Mouse (Mus musculus) layer of hippocampus, adult 2 months (tissue): ENCODE data around the gene Olfr338. TPM values are rescaled to one million over a fixed set of nuclear protein-coding genes. Genes with fewer than 3 reads are reported as not detected.
"Not testable (repeated sequence)": the region's sequence is repeated elsewhere in the genome, so short reads cannot be mapped to it uniquely, and the experiment has no call there.

Source experiments
- DNase-seq, 2 experiments: peaks; one replicate each; pipeline ENCODE4 v3.0.0; 2022; ENCODE audit warnings: low spot score in 2 of 2
- H3K27ac ChIP-seq: fragments of 200-600 bp; 2 replicates; pipeline ENCODE4 v1.8.1; 2022
- H3K4me3 ChIP-seq: fragments of 200-600 bp; 2 replicates; pipeline ENCODE4 v1.8.1; 2022; ENCODE audit warnings: mild to moderate bottlenecking
- CTCF ChIP-seq: fragments of 200-600 bp; conservative IDR thresholded peaks from 2 replicates; pipeline ENCODE4 v1.8.1; 2022; ENCODE audit warnings: antibody characterized with exemption, mild to moderate bottlenecking, moderate library complexity
- long read RNA-seq, 2 experiments: library from polyadenylated mRNA; stranded (forward); transcript quantifications; one replicate each; pipeline ENCODE4 v2.0.0; 2021; ENCODE audit warnings: borderline mapping rate in 2 of 2
- total RNA-seq, 2 experiments: library from RNA; stranded (reverse); gene quantifications; 2 replicates each; pipeline ENCODE4 v1.2.3; 2021

Gene Olfr338
- under 1 TPM in 1 of 2 experiments, not detected in 1; 0.05 TPM for total RNA-seq
- long read RNA-seq, experiment 1 = 0 reads
- long read RNA-seq, experiment 2 = 0 reads

GRCm38 (mm10) chr2:36373219-36373618, at the start of gene Olfr338:
Gene Olfr338, plus strand, starts transcription at chr2:36373519.
- no peak for TF ChIP-seq CTCF
- Histone ChIP-seq H3K27ac (no peak within 1 kb of the TSS), H3K4me3 (no peak within 1 kb of the TSS)
- no peak for DNase-seq

GRCm38 (mm10) chr2:36415174-36415573, 41.9 kb downstream of the Olfr338 start:
- not testable (repeated sequence) for H3K4me3 ChIP-seq, H3K27ac ChIP-seq, DNase-seq

GRCm38 (mm10) chr2:36415591-36415990, 42.3 kb downstream of the Olfr338 start:
- not testable (repeated sequence) for H3K27ac ChIP-seq, H3K4me3 ChIP-seq

GRCm38 (mm10) chr2:36418647-36419046, 45.3 kb downstream of the Olfr338 start, which contains the start of gene Olfr339:
Gene Olfr339, plus strand, starts transcription at chr2:36418947.
- Histone ChIP-seq H3K4me3 (no peak within 1 kb of the TSS), H3K27ac (no peak within 1 kb of the TSS)
- no peak for DNase-seq
- TF ChIP-seq CTCF = no peak

More at GRCm38 (mm10) chr2:36415591-36415990, 42.3 kb downstream of the Olfr338 start:
- not testable (repeated sequence) for DNase-seq

Other genes with a start within 250 kb of the Olfr338 start
- gene Mrrf, start 237.1 kb upstream of the Olfr338 start, total RNA-seq = 10 to 100 TPM; 13.8 to 18.6 TPM
- gene Rbm18, start 236.7 kb upstream of the Olfr338 start, total RNA-seq = 10 to 100 TPM; 41.7 to 46.3 TPM
- 10 to 100 TPM; 17.1 to 19.1 TPM for gene Ptgs1, start 143.1 kb upstream of the Olfr338 start, total RNA-seq
- not detected for gene Olfr339, start 45.4 kb downstream of the Olfr338 start, total RNA-seq
- gene Olfr340, start 79.1 kb downstream of the Olfr338 start, total RNA-seq = not detected
- gene Olfr341, start 108.9 kb downstream of the Olfr338 start, total RNA-seq = not detected
- not detected for gene Olfr342, start 151.5 kb downstream of the Olfr338 start, total RNA-seq
- gene Olfr344, start 193.1 kb downstream of the Olfr338 start, total RNA-seq = under 1 TPM in 1 of 2 experiments, not detected in 1; 0.05 TPM